Mouse (Mus musculus) cerebellum, adult 8-10 months (tissue): Measurements from ENCODE around the gene Maco1.
A peak's percentile ranks its signal among the peaks of the same experiment; 100 is the strongest.
"Not testable (repeated sequence)": the region's sequence is repeated elsewhere in the genome, so short reads cannot be mapped to it uniquely, and the experiment has no call there.

Source experiments
- DNase-seq: peaks from one replicate; pipeline ENCODE4 v3.0.0; 2022

Maco1 gene

GRCm38 (mm10) chr4:134856501-134856900 is 3.4 kb upstream of the Maco1 start:
- no peak for DNase-seq

- DNase-seq, result no peak
Observed at GRCm38 (mm10) chr4:134856056-134856455, 2.9 kb upstream of the Maco1 start.

GRCm38 (mm10) chr4:134855371-134855770 is 2.2 kb upstream of the Maco1 start:
- no peak for DNase-seq

GRCm38 (mm10) chr4:134853637-134854485 is 716 bp upstream of the Maco1 start:
- DNase-seq, result peak; percentile 96

DNA sequence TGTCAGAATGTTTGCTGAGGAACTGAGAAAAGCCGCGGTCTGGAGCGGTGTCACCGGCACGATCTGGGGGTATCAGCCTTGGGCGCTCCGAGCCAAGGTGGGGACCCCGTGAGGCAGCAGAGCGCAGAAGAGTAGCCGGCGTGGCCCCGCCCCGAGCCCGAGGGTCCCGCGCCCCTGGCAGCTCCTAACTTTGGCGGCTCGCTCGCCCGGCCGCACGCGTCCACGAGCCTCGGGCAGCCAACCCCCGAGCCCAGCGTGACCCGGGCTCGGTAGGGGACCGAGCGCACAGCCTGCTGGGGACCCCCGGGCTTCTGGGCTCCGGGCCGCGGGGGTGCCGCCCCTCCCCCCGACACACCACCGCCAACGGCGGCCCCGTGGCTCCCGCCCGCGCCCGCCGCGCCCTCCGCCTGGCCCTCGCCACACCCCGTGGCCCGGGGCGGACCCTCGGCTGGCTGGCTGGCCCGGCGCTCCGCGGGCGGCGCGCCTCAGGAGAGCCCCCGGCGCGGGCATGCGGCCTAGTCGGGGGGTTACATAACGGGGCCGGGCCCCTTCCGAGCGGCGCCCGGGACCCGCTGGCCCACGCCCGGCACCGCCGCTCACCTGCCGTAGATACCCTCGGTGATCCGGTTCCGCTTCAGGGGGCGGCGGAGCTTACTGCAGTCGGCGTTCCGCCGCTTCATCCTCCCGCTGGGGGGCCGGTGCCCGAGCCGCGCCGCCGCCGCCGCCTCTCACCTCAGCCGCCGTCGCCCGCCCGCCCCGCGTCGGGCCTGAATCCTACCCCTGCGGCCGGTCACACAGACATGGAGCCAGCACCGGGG is 498 bp downstream of the Maco1 start:
- DNase-seq, result peak; percentile 42

GRCm38 (mm10) chr4:134851876-134852275 is 1.3 kb downstream of the Maco1 start:
- no peak for DNase-seq

- DNase-seq, result no peak
Observed at GRCm38 (mm10) chr4:134851236-134851635, 1.9 kb downstream of the Maco1 start.

DNA sequence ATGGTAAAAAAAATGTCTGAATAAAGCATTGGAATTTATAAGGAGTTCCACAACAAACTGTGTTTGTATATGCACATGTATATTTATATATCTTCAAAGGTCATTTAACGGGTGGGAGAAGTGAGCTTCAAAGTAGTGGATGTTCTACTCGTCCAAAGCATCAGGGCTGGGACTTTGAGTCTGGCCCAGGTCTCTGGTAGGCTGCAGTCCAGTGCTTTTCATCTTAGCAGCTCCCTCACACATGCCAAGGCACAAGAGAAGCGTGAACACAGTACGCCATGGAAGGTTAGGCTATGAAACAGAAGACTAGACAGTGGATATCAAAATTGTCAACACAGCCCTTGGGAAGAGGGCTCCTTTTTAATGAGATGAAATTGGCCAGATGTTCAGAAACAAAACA is 2.6 kb downstream of the Maco1 start:
- no peak for DNase-seq

DNA sequence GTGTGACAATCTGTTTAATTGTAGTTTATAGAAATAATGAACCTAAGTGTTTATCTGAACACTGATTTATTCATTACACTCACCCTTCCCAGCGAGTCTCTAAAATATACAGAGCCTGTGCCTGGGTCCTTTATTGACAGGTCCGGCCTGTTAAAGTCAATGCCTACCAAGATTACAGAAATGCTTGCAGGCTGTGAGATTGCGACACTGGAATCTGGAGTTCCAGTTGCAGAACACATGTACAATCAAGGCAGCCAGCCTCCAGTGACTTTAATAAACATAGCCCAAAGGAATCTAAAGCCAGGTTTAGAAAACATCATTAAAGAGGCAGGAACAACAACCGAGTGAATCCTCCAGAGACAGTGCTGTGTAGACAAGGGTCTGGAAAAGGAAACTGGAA is 5.6 kb downstream of the Maco1 start:
- DNase-seq, result no peak

DNA sequence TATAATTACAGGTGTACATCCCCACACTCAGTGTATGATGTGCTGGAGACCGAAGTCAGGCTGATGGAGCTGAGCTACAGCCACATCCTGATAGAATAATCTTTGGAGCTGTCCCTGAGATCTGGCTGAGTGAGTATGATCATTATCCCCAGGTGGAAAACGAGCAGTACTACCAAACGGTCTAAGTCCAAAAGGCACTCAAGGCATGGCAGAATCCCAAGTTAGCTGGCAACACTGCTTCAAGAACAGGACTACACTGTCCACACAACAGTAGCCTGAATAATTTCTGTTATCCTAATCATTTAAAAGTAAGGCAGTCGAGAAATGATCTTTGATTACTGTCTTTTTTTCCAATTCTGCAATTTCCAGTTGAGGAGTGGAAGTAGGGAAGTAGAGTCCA is 9.6 kb downstream of the Maco1 start:
- no peak for DNase-seq

GRCm38 (mm10) chr4:134840231-134840630 is 12.9 kb downstream of the Maco1 start:
- DNase-seq, result no peak

GRCm38 (mm10) chr4:134838706-134839105 is 14.4 kb downstream of the Maco1 start:
- not testable (repeated sequence) for DNase-seq

DNA sequence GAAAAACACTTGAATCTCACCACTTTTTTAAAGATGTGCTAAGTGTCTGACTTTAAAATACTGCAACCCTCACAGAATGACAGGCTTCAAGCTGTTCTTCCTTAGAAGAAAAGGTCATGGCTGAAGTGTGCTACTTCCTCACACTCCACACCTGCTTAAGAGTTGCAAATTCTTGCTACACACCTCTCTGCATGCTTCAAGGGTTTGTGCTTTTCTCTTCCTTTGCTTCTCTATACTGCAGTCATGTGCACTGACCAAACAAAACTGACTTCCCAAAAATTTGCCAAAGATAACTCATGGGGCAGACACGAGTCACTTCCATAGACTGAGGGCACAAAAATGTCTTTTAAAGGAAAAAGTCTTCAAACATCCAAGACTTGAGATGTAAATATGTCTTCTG is 14.9 kb downstream of the Maco1 start:
- DNase-seq, result no peak

- no peak for DNase-seq
Observed at GRCm38 (mm10) chr4:134835486-134835885, 17.7 kb downstream of the Maco1 start.

DNA sequence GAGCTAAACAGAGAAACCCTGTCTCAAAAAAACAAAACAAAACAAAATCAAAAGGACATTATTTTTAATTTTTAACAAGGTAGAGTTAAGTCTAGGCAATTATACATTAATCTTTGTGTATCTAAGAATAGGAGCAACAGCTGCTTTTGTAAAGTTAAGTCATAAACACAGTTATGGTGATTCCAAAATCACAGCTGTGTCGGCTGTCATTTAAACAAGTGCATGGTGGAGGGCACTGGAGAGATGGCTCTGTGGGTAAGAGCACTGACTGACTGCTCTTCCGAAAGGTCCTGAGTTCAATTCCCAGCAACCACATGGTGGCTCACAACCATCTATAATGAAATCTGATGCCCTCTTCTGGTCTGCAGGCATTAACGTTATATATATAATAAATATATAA is 21.2 kb downstream of the Maco1 start:
- no peak for DNase-seq

DNA sequence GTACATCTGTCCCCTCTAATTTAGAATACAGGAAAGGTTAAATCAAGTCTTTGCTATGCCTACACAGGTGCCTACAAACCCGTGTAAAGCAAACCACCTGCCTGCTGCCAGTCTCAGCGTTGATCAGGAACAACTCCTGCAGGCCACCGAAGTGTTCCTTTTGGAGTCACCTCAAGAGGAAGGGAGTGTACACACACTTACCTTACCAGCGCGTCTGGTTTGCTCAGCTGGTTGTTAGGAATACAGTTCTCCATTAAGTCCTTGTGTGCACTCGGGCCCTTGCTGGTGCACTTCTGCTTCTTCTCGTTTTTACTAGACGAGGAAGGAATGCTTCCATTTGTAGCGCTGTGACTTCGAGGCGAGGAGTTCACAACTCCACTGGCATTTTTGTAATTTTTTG is 25.3 kb downstream of the Maco1 start:
- DNase-seq, result no peak

- DNase-seq, result no peak
Observed at GRCm38 (mm10) chr4:134826348-134826747, 26.8 kb downstream of the Maco1 start.

DNA sequence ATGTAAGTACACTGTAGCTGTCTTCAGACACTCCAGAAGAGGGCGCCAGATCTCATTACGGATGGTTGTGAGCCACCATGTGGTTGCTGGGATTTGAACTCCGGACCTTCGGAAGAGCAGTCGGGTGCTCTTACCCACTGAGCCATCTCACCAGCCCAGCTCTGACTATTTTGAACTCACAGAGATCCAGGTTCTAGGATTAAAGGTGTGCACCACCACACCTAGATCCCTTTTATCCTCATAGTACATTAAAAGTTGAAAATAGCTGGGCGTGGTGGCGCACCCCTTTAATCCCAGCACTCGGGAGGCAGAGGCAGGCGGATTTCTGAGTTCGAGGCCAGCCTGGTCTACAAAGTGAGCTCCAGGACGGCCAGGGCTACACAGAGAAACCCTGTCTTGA is 27.3 kb downstream of the Maco1 start:
- DNase-seq, result not testable (repeated sequence)

- no peak for DNase-seq
Observed at GRCm38 (mm10) chr4:134823560-134823959, 29.6 kb downstream of the Maco1 start.

DNA sequence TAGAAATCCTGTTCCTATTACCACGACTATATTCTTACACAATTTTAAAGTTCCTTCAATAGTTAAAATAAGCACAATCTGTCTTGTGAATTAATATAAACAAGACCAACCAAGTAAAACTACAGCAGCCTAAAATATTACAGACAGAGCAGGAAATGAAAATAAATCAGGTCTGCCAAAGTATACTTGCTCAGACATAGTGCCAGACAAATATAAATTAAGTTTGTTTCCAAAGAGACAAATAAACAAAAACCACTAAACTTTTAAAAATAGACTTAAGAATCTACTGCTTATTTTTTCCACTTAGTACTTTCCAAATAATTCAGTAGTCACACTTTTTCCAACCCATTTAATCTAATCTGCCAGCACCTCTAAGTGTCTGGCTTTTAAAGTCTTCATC is 32.1 kb downstream of the Maco1 start:
- DNase-seq, result no peak

DNA sequence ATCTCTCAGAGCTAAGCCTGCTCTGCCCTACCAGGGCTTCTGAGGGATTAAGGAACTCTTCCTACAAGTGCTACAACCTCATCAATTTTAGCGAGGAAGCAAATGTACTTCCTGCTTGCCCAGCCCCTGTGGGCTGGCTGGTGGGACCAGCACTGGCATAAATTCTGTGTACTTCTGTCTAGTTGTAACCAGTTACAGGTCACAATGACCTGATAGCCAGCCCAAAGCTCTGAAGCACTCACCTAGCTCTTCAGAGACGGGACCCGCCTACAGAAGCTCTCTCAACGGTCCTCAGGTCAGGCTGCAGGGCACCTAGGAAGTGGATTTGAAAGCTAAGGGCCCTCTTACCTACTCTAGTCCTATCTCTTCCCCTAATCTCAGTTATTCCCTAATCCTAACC is 35.4 kb downstream of the Maco1 start:
- DNase-seq, result no peak

DNA sequence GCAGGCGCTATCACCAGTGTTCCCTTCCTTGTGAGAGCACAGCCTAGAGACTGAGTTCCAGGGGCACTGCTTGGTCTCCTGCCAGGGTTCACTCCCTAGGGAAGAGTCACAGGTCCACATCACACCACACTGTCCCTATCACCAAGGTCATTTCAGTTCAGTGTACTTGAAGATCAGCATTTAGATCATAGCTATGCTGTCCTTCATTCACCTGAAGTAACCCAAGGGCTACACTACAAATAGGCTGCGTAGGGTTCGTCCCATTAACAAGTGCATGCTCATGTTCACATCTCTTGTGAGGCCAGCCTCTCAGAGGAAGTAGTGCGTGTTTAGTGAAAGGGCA is 38.9 kb downstream of the Maco1 start:
- no peak for DNase-seq

- no peak for DNase-seq
Observed at GRCm38 (mm10) chr4:134813406-134814228, 39.5 kb downstream of the Maco1 start.
